30 mouse cellular contexts compared by ENCODE assay signal in genomic region chrX:134287305-134287704, GRCm38 (mm10). TPM values are rescaled to one million over a fixed set of nuclear protein-coding genes. Genes with fewer than 3 reads are reported as not detected.
"Had no signal": no experiment of that assay in that cellular context is flagged by ENCODE, and none has a peak within 500 bp of the region (broad histone marks: within the 10 kb centered on the region; RNA-seq: fewer than 3 reads in every experiment).

No protein-coding gene starts in this region.

- H3K4me2 ChIP-seq: embryonic facial prominence, embryonic 12.5 days; embryonic facial prominence, embryonic 13.5 days; embryonic facial prominence, embryonic 15.5 days; forebrain, embryonic 12.5 days; forebrain, embryonic 13.5 days; forebrain, embryonic 15.5 days had no signal

- H3K4me1 ChIP-seq: embryonic facial prominence, embryonic 10.5 days; embryonic facial prominence, embryonic 12.5 days; embryonic facial prominence, embryonic 13.5 days; embryonic facial prominence, embryonic 15.5 days; forebrain, embryonic 10.5 days; forebrain, embryonic 12.5 days; forebrain, embryonic 13.5 days; forebrain, embryonic 15.5 days had no signal

- ATAC-seq: forebrain, embryonic 13.5 days; forebrain, embryonic 14.5 days; forebrain, embryonic 15.5 days; forebrain, embryonic 16.5 days; forebrain, postnatal 0 days had no signal

- H3K27me3 ChIP-seq: embryonic facial prominence, embryonic 12.5 days; embryonic facial prominence, embryonic 15.5 days; forebrain, embryonic 13.5 days; forebrain, embryonic 15.5 days had no signal

- H3K9ac ChIP-seq: embryonic facial prominence, embryonic 12.5 days; embryonic facial prominence, embryonic 13.5 days; embryonic facial prominence, embryonic 15.5 days; forebrain, embryonic 12.5 days; forebrain, embryonic 13.5 days; forebrain, embryonic 15.5 days; forebrain, postnatal 0 days had no signal

- H3K27ac ChIP-seq: embryonic facial prominence, embryonic 10.5 days; embryonic facial prominence, embryonic 12.5 days; embryonic facial prominence, embryonic 13.5 days; embryonic facial prominence, embryonic 15.5 days; forebrain, embryonic 10.5 days; forebrain, embryonic 12.5 days; forebrain, embryonic 13.5 days; forebrain, embryonic 15.5 days; gastrocnemius, adult 2 months; heart, adult 2 months had no signal

- H3K4me3 ChIP-seq: embryonic facial prominence, embryonic 10.5 days; embryonic facial prominence, embryonic 12.5 days; embryonic facial prominence, embryonic 13.5 days; embryonic facial prominence, embryonic 15.5 days; erythroblast, embryonic 14.5 days; forebrain, embryonic 10.5 days; forebrain, embryonic 12.5 days; forebrain, embryonic 13.5 days; forebrain, embryonic 15.5 days; gastrocnemius, adult 2 months; heart, adult 2 months had no signal

- H3K36me3 ChIP-seq: embryonic facial prominence, embryonic 10.5 days; embryonic facial prominence, embryonic 12.5 days; embryonic facial prominence, embryonic 13.5 days; embryonic facial prominence, embryonic 15.5 days; forebrain, embryonic 10.5 days; forebrain, embryonic 12.5 days; forebrain, embryonic 15.5 days had no signal

- DNase-seq: cerebellum, adult 9-10 months; cerebellum, adult 9-11 months; cerebellum, postnatal 10 days; cerebellum, postnatal 14 days; cerebellum, postnatal 25 days; cerebellum, postnatal 36 days; embryo, embryonic 11 days; forebrain, postnatal 0 days; gastrocnemius, adult 2 months; gastrocnemius, postnatal 10 days; gastrocnemius, postnatal 14 days; gastrocnemius, postnatal 25 days; gastrocnemius, postnatal 36 days; heart, adult 11 months; heart, adult 18-20 months; heart, adult 2 months had no signal

- H3K9me3 ChIP-seq: embryonic facial prominence, embryonic 10.5 days; embryonic facial prominence, embryonic 12.5 days; embryonic facial prominence, embryonic 13.5 days; embryonic facial prominence, embryonic 15.5 days; forebrain, embryonic 10.5 days; forebrain, embryonic 12.5 days; forebrain, embryonic 13.5 days; forebrain, embryonic 15.5 days had no signal

RNA-seq across cellular contexts. Expression of gene Tmem35a, which starts 7.7 kb away (rescaled TPM):
- total RNA-seq: common myeloid progenitor, adult 5-6 weeks; gastrocnemius, adult 18-20 months; granulocyte monocyte progenitor cell, adult 5-6 weeks had no signal
- polyA plus RNA-seq: erythroblast, embryonic 14.5 days had no signal

RNA-seq across cellular contexts. Expression of gene Cenpi, which starts 20.6 kb away (rescaled TPM):
- total RNA-seq: gastrocnemius, adult 18-20 months had no signal
